Mouse (Mus musculus) olfactory bulb, adult 2 months (tissue): Measurements from ENCODE around the gene Olfr796. TPM values are rescaled to one million over a fixed set of nuclear protein-coding genes. Genes with fewer than 3 reads are reported as not detected.

Source experiments
- H3K27ac ChIP-seq: fragments of 200-500 bp; 2 replicates; pipeline ENCODE4 v1.5.1; 2012; ENCODE audit warnings: low read depth, low read length; ENCODE audit not compliant: insufficient read depth
- H3K4me1 ChIP-seq: fragments of 200-500 bp; 2 replicates; pipeline ENCODE4 v1.6.1; 2012; ENCODE audit warnings: low read length; ENCODE audit not compliant: control insufficient read depth, insufficient read depth
- H3K4me3 ChIP-seq: fragments of 200-500 bp; 2 replicates; pipeline ENCODE4 v1.5.1; 2012; ENCODE audit warnings: mild to moderate bottlenecking, low read depth, low read length, moderate library complexity; ENCODE audit not compliant: insufficient read depth
- CTCF ChIP-seq: fragments of 200-500 bp; IDR thresholded peaks from 2 replicates; pipeline ENCODE4 v1.5.1; 2012; ENCODE audit warnings: low read depth, mild to moderate bottlenecking, low read length, moderate library complexity; ENCODE audit not compliant: insufficient read depth
- POLR2A ChIP-seq: fragments of 200-500 bp; IDR thresholded peaks from 2 replicates; pipeline ENCODE4 v1.6.1; 2012; ENCODE audit warnings: mild to moderate bottlenecking, low read depth, low read length, moderate library complexity; ENCODE audit not compliant: insufficient read depth
- WGBS: fragments of 180-500 bp; shearing (Covaris S2); methylation state at CpG from one replicate; pipeline ENCODE4 v1.1.7; 2018; 5-methylcytosine and 5-hydroxymethylcytosine counted together
- polyA plus RNA-seq: library from polyadenylated mRNA; stranded (reverse); fragments of >200 nt; gene quantifications from 2 replicates; pipeline ENCODE4 v1.2.4, GENCODE M21; 2012; ENCODE audit warnings: low replicate concordance; ENCODE audit not compliant: missing spikeins, insufficient read depth, insufficient read length

Olfr796 gene
- polyA plus RNA-seq, result not detected in 2 replicates

- 92% methylated on average over 1 of the region's 1 CpGs for WGBS
- no peak within 1 kb of the TSS for H3K27ac ChIP-seq
- TF ChIP-seq POLR2A, result no peak
- no peak for TF ChIP-seq CTCF
- no peak within 1 kb of the TSS for H3K4me3 ChIP-seq
- H3K4me1 ChIP-seq, result no peaks in the 10 kb centered on the region
Observed at GRCm38 (mm10) chr10:129612470-129612869, at the start of gene Olfr796. Olfr796 (minus strand) TSS chr10:129612570.

- Histone ChIP-seq H3K27ac (no peak within 1 kb of the TSS), H3K4me1 (no peaks in the 10 kb centered on the region), H3K4me3 (no peak within 1 kb of the TSS)
- TF ChIP-seq CTCF, result no peak
- TF ChIP-seq POLR2A, result no peak
Observed at GRCm38 (mm10) chr10:129657394-129657793, 45.0 kb upstream of the Olfr796 start, which contains the start of gene Olfr800. Olfr800 (plus strand) TSS chr10:129657694.

DNA sequence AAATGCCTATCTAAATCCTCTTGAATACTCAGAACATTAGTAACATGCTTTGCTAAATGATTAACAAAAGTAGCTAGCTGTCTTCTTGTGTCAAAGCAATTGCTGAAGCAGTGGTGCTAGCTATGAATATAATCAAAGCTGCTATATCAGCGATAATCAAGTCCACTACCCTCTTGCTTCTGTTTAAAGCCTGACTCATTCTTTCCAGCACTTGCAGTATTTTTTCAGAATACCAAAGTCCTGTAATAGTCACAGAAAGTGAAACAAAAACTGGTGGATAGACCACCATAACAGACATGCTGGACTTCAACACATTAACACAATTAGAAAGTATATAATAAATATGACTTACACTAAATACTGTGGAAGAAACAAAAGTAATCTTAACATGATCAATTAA is 39.4 kb upstream of the Olfr796 start:
- WGBS, result 98% methylated on average over 1 of the region's 1 CpGs
- H3K4me1 ChIP-seq, result no peaks in the 10 kb centered on the region
- no peak overlapping the region for H3K4me3 ChIP-seq
- no peak for TF ChIP-seq CTCF
- H3K27ac ChIP-seq, result no peak overlapping the region

DNA sequence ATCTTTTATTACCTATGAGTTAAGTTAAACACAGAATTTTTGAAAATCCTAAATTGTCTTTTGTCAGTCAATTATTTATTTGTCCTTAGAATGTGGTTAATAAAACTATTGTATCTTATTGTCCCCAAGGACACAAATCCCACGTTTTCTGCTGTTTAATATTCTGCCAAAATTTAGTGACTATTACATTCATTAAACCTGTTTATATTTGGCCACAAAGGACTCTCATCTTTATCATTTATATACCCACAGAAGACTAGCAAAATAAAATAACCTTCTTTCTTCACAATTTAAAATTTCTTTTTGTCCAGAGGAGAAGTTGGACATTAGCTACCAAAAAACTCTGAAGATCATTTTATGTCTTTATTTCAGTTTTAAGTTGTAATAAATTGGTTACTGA is 24.8 kb upstream of the Olfr796 start, which contains the start of gene Olfr799:
Gene Olfr799 (plus strand): TSS at position 301 of the 400 bp plus-strand sequence.
- TF ChIP-seq CTCF (no peak), POLR2A (no peak)
- no peak within 1 kb of the TSS for H3K27ac ChIP-seq
- WGBS, result 21% methylated on average over 1 of the region's 1 CpGs
- H3K4me1 ChIP-seq, result no peaks in the 10 kb centered on the region
- H3K4me3 ChIP-seq, result no peak within 1 kb of the TSS

DNA sequence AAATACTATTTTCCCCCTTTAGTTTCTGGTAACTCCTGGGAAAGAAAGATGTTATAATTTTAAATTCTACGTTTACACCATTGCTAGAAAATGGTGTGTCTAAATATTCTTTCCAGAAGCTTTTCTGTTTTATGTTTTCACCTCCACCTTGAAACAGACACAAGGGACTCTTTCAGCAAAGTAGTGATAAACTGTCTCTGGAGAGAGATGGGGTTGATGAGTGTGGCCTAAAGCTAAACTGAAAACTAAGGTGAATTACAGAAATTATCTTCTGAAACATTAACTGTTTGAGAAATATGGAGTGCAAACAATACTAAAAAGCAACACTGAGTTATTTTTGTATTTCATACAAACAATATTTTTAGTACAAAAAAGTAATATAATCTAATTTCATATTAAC is 15.5 kb upstream of the Olfr796 start, which contains the start of gene Olfr798:
Gene Olfr798 (minus strand): TSS at position 101 of the 400 bp plus-strand sequence.
- WGBS, result 95% methylated on average over 1 of the region's 1 CpGs
- no peak for TF ChIP-seq CTCF
- H3K4me1 ChIP-seq, result no peaks in the 10 kb centered on the region
- no peak within 1 kb of the TSS for H3K4me3 ChIP-seq
- no peak within 1 kb of the TSS for H3K27ac ChIP-seq

DNA sequence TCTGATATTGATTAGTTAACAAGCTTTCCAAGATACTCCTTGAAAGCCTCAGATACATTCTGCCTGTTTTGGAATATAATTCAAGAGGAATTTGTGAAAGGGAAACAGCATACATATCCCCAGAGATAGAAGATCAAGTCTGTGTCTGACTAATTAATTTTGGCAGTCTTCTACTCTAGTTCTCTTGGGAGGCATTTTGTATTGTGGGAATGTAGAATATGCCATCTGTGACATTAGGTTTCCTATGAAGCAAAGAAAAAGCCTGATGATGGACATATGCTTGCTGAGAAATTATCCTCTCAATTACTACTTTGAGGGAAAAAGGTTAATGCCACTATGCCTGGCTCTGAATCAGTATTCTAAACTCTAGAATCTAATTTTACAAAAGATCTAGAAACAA is 10.9 kb upstream of the Olfr796 start:
- no peak overlapping the region for H3K4me3 ChIP-seq
- H3K27ac ChIP-seq, result no peak overlapping the region
- H3K4me1 ChIP-seq, result no peaks in the 10 kb centered on the region
- no peak for TF ChIP-seq POLR2A

DNA sequence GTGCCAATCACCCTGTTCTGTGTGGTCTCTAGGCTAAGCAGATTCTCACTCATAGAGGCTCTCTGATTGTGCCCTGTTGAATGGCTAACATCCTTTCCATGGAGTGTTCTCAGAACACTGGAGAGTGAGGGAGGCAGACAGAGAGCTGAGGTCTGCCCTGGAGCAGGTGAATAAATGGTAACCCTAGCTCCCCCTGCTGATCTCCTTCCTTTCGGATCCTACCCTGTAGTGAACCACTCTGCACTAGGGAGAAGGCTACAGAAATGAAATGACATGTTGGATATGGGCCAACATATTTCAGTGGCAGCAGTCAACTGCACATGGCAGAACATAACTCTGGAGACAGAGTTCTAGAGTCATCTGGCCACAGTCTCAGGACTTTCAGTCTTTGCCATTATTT is 9.4 kb upstream of the Olfr796 start:
- Histone ChIP-seq H3K4me1 (no peaks in the 10 kb centered on the region), H3K27ac (no peak overlapping the region), H3K4me3 (no peak overlapping the region)
- TF ChIP-seq POLR2A, result no peak
- TF ChIP-seq CTCF, result no peak
- 10% methylated on average over 1 of the region's 1 CpGs for WGBS

DNA sequence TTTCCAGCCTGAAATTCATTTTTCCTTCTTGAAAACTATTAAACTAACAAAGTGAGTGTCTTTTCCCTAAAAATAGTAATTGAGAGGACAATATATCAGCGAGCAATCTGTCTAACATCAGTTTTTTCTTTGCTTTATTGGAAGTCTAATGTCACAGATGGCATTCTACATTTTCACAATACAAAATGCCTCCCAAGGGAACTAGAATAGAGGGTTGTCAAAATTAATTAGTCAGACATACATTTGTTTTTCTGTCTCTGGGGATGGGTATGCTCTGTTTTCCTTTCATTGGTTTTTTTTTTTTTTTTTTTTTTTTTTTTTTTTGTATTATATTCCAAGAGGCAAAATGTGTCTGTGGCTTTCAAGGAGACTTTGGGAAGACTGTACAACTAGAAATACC is 35.3 kb downstream of the Olfr796 start:
- no peaks in the 10 kb centered on the region for H3K4me1 ChIP-seq
- no peak for TF ChIP-seq POLR2A
- no peak for TF ChIP-seq CTCF
- H3K27ac ChIP-seq, result no peak overlapping the region
- H3K4me3 ChIP-seq, result no peak overlapping the region
- WGBS, result 64% methylated on average over 1 of the region's 1 CpGs

- H3K27ac ChIP-seq, result no peak within 1 kb of the TSS
- no peak for TF ChIP-seq POLR2A
- TF ChIP-seq CTCF, result no peak
- H3K4me3 ChIP-seq, result no peak within 1 kb of the TSS
- no peaks in the 10 kb centered on the region for H3K4me1 ChIP-seq
- 78% methylated on average over 2 of the region's 2 CpGs for WGBS
Observed at GRCm38 (mm10) chr10:129567355-129567754, 45.0 kb downstream of the Olfr796 start, which contains the start of gene Olfr794. Olfr794 (plus strand) TSS chr10:129567655.

Other genes with a start within 250 kb of the Olfr796 start
- gene Olfr784, start 228.5 kb downstream of the Olfr796 start, polyA plus RNA-seq, result not detected in 2 replicates
- gene Olfr785, start 207.1 kb downstream of the Olfr796 start, polyA plus RNA-seq, result not detected in 2 replicates
- not detected in 2 replicates for gene Olfr786, start 185.3 kb downstream of the Olfr796 start, polyA plus RNA-seq
- gene Olfr787, start 150.7 kb downstream of the Olfr796 start, polyA plus RNA-seq, result not detected in 2 replicates
- gene Olfr788, start 141.6 kb downstream of the Olfr796 start, polyA plus RNA-seq, result not detected in 2 replicates
- gene Olfr789, start 127.8 kb downstream of the Olfr796 start, polyA plus RNA-seq, result not detected in 2 replicates
- gene Olfr790, start 114.1 kb downstream of the Olfr796 start, polyA plus RNA-seq, result not detected in 2 replicates
- not detected in 2 replicates for gene Olfr791, start 90.8 kb downstream of the Olfr796 start, polyA plus RNA-seq
- not detected in 2 replicates for gene Olfr792, start 73.4 kb downstream of the Olfr796 start, polyA plus RNA-seq
- gene Olfr794, start 44.9 kb downstream of the Olfr796 start, polyA plus RNA-seq, result not detected in 2 replicates
- gene Olfr798, start 15.4 kb upstream of the Olfr796 start, polyA plus RNA-seq, result not detected in 2 replicates
- not detected in 2 replicates for gene Olfr799, start 24.9 kb upstream of the Olfr796 start, polyA plus RNA-seq
- gene Olfr800, start 45.1 kb upstream of the Olfr796 start, polyA plus RNA-seq, result not detected in 2 replicates
- not detected in 2 replicates for gene Olfr801, start 61.3 kb upstream of the Olfr796 start, polyA plus RNA-seq
- gene Olfr802, start 75.6 kb upstream of the Olfr796 start, polyA plus RNA-seq, result not detected in 2 replicates
- gene Olfr803, start 81.7 kb upstream of the Olfr796 start, polyA plus RNA-seq, result not detected in 2 replicates
- gene Olfr804, start 90.6 kb upstream of the Olfr796 start, polyA plus RNA-seq, result not detected in 2 replicates
- not detected in 2 replicates for gene Olfr805, start 116.8 kb upstream of the Olfr796 start, polyA plus RNA-seq
- not detected in 2 replicates for gene Olfr806, start 129.4 kb upstream of the Olfr796 start, polyA plus RNA-seq
- not detected in 2 replicates for gene Olfr807, start 145.2 kb upstream of the Olfr796 start, polyA plus RNA-seq
- gene Olfr808, start 152.9 kb upstream of the Olfr796 start, polyA plus RNA-seq, result not detected in 2 replicates
- gene Olfr809, start 162.1 kb upstream of the Olfr796 start, polyA plus RNA-seq, result not detected in 2 replicates
- not detected in 2 replicates for gene Olfr810, start 182.3 kb upstream of the Olfr796 start, polyA plus RNA-seq
- gene Olfr811, start 191.8 kb upstream of the Olfr796 start, polyA plus RNA-seq, result not detected in 2 replicates
- not detected in 2 replicates for gene Olfr812, start 233.5 kb upstream of the Olfr796 start, polyA plus RNA-seq
- gene Olfr813, start 242.8 kb upstream of the Olfr796 start, polyA plus RNA-seq, result not detected in 2 replicates